Mouse (Mus musculus): ENCODE measurements around the gene Rpl6. TPM values are rescaled to one million over a fixed set of nuclear protein-coding genes. Genes with fewer than 3 reads are reported as not detected.

Gene Rpl6
- polyA plus RNA-seq, 1 experiment, result 2,082 TPM

GRCm38 (mm10) chr5:121230811-121231210, 26.5 kb downstream of the Rpl6 start:
- no peak for TF ChIP-seq CTCF (IDR thresholded peaks at IDR 0.05; ENCODE audit: low read depth, low read length)
- TF ChIP-seq POLR2A (IDR thresholded peaks at IDR 0.05; ENCODE audit: insufficient read depth, low read length), result no peak
- no peak for TF ChIP-seq EP300 (IDR thresholded peaks at IDR 0.05; ENCODE audit: insufficient read depth, low read depth, low read length)
- no peaks in the 10 kb centered on the region for H3K27me3 ChIP-seq (ENCODE audit: control insufficient read depth, insufficient read depth, low read length, poor library complexity, severe bottlenecking)
- H3K4me1 ChIP-seq (ENCODE audit: control insufficient read depth, insufficient read depth, low read length), result no peaks in the 10 kb centered on the region
- H3K27ac ChIP-seq (ENCODE audit: insufficient read depth, low read length), result no peak overlapping the region
- no peaks in the 10 kb centered on the region; the same call in 1 of the 2 replicates for H3K9me3 ChIP-seq (replicated peaks; ENCODE audit: control insufficient read depth, insufficient read depth, low read length, poor library complexity, severe bottlenecking)
- no peaks in the 10 kb centered on the region for H3K36me3 ChIP-seq (ENCODE audit: control insufficient read depth, insufficient read depth, low read length, poor library complexity, severe bottlenecking)
- no peak overlapping the region for H3K4me3 ChIP-seq (ENCODE audit: low read depth, low read length)
- no peak overlapping the region for H3K9ac ChIP-seq (ENCODE audit: low read depth, poor library complexity, severe bottlenecking)

GRCm38 (mm10) chr5:121232789-121233188, 28.5 kb downstream of the Rpl6 start:
- Histone ChIP-seq H3K4me3 (ENCODE audit: low read depth, low read length) (no peak overlapping the region), H3K9me3 (replicated peaks; ENCODE audit: control insufficient read depth, insufficient read depth, low read length, poor library complexity, severe bottlenecking) (no peaks in the 10 kb centered on the region; the same call in 1 of the 2 replicates), H3K27me3 (ENCODE audit: control insufficient read depth, insufficient read depth, low read length, poor library complexity, severe bottlenecking) (no peaks in the 10 kb centered on the region), H3K4me1 (ENCODE audit: control insufficient read depth, insufficient read depth, low read length) (no peaks in the 10 kb centered on the region), H3K27ac (ENCODE audit: insufficient read depth, low read length) (no peak overlapping the region), H3K9ac (ENCODE audit: low read depth, poor library complexity, severe bottlenecking) (no peak overlapping the region), H3K36me3 (ENCODE audit: control insufficient read depth, insufficient read depth, low read length, poor library complexity, severe bottlenecking) (no peaks in the 10 kb centered on the region)
- TF ChIP-seq CTCF (IDR thresholded peaks at IDR 0.05; ENCODE audit: low read depth, low read length) (no peak), POLR2A (IDR thresholded peaks at IDR 0.05; ENCODE audit: insufficient read depth, low read length) (no peak), EP300 (IDR thresholded peaks at IDR 0.05; ENCODE audit: insufficient read depth, low read depth, low read length) (no peak)

GRCm38 (mm10) chr5:121233726-121234125, 29.4 kb downstream of the Rpl6 start:
- no peak overlapping the region for H3K4me3 ChIP-seq (ENCODE audit: low read depth, low read length)
- no peaks in the 10 kb centered on the region for H3K36me3 ChIP-seq (ENCODE audit: control insufficient read depth, insufficient read depth, low read length, poor library complexity, severe bottlenecking)
- no peak overlapping the region for H3K9ac ChIP-seq (ENCODE audit: low read depth, poor library complexity, severe bottlenecking)
- TF ChIP-seq CTCF (IDR thresholded peaks at IDR 0.05; ENCODE audit: low read depth, low read length) (no peak), POLR2A (IDR thresholded peaks at IDR 0.05; ENCODE audit: insufficient read depth, low read length) (no peak), EP300 (IDR thresholded peaks at IDR 0.05; ENCODE audit: insufficient read depth, low read depth, low read length) (no peak)
- no peaks in the 10 kb centered on the region for H3K27me3 ChIP-seq (ENCODE audit: control insufficient read depth, insufficient read depth, low read length, poor library complexity, severe bottlenecking)
- H3K4me1 ChIP-seq (ENCODE audit: control insufficient read depth, insufficient read depth, low read length), result no peaks in the 10 kb centered on the region
- no peak overlapping the region for H3K27ac ChIP-seq (ENCODE audit: insufficient read depth, low read length)
- no peaks in the 10 kb centered on the region; the same call in 1 of the 2 replicates for H3K9me3 ChIP-seq (replicated peaks; ENCODE audit: control insufficient read depth, insufficient read depth, low read length, poor library complexity, severe bottlenecking)

GRCm38 (mm10) chr5:121236171-121236570, 31.9 kb downstream of the Rpl6 start:
- TF ChIP-seq EP300 (IDR thresholded peaks at IDR 0.05; ENCODE audit: insufficient read depth, low read depth, low read length), result no peak
- no peak for TF ChIP-seq POLR2A (IDR thresholded peaks at IDR 0.05; ENCODE audit: insufficient read depth, low read length)
- TF ChIP-seq CTCF (IDR thresholded peaks at IDR 0.05; ENCODE audit: low read depth, low read length), result no peak
- H3K9ac ChIP-seq (ENCODE audit: low read depth, poor library complexity, severe bottlenecking), result no peak overlapping the region
- H3K4me3 ChIP-seq (ENCODE audit: low read depth, low read length), result no peak overlapping the region
- H3K27ac ChIP-seq (ENCODE audit: insufficient read depth, low read length), result no peak overlapping the region
- H3K27me3 ChIP-seq (ENCODE audit: control insufficient read depth, insufficient read depth, low read length, poor library complexity, severe bottlenecking), result no peaks in the 10 kb centered on the region
- no peaks in the 10 kb centered on the region; the same call in 1 of the 2 replicates for H3K9me3 ChIP-seq (replicated peaks; ENCODE audit: control insufficient read depth, insufficient read depth, low read length, poor library complexity, severe bottlenecking)
- H3K4me1 ChIP-seq (ENCODE audit: control insufficient read depth, insufficient read depth, low read length), result no peaks in the 10 kb centered on the region
- no peaks in the 10 kb centered on the region for H3K36me3 ChIP-seq (ENCODE audit: control insufficient read depth, insufficient read depth, low read length, poor library complexity, severe bottlenecking)

GRCm38 (mm10) chr5:121238208-121238607, 33.9 kb downstream of the Rpl6 start:
- Histone ChIP-seq H3K4me3 (ENCODE audit: low read depth, low read length) (no peak overlapping the region), H3K27ac (ENCODE audit: insufficient read depth, low read length) (no peak overlapping the region), H3K9ac (ENCODE audit: low read depth, poor library complexity, severe bottlenecking) (no peak overlapping the region), H3K36me3 (ENCODE audit: control insufficient read depth, insufficient read depth, low read length, poor library complexity, severe bottlenecking) (no peaks in the 10 kb centered on the region), H3K27me3 (ENCODE audit: control insufficient read depth, insufficient read depth, low read length, poor library complexity, severe bottlenecking) (no peaks in the 10 kb centered on the region), H3K4me1 (ENCODE audit: control insufficient read depth, insufficient read depth, low read length) (no peaks in the 10 kb centered on the region), H3K9me3 (replicated peaks; ENCODE audit: control insufficient read depth, insufficient read depth, low read length, poor library complexity, severe bottlenecking) (no peaks in the 10 kb centered on the region)
- TF ChIP-seq CTCF (IDR thresholded peaks at IDR 0.05; ENCODE audit: low read depth, low read length) (no peak), POLR2A (IDR thresholded peaks at IDR 0.05; ENCODE audit: insufficient read depth, low read length) (no peak), EP300 (IDR thresholded peaks at IDR 0.05; ENCODE audit: insufficient read depth, low read depth, low read length) (no peak)

GRCm38 (mm10) chr5:121239846-121240245, 35.6 kb downstream of the Rpl6 start:
- no peaks in the 10 kb centered on the region for H3K4me1 ChIP-seq (ENCODE audit: control insufficient read depth, insufficient read depth, low read length)
- no peaks in the 10 kb centered on the region for H3K9me3 ChIP-seq (replicated peaks; ENCODE audit: control insufficient read depth, insufficient read depth, low read length, poor library complexity, severe bottlenecking)
- H3K36me3 ChIP-seq (ENCODE audit: control insufficient read depth, insufficient read depth, low read length, poor library complexity, severe bottlenecking), result no peaks in the 10 kb centered on the region
- H3K27me3 ChIP-seq (ENCODE audit: control insufficient read depth, insufficient read depth, low read length, poor library complexity, severe bottlenecking), result no peaks in the 10 kb centered on the region
- no peak for TF ChIP-seq CTCF (IDR thresholded peaks at IDR 0.05; ENCODE audit: low read depth, low read length)
- TF ChIP-seq EP300 (IDR thresholded peaks at IDR 0.05; ENCODE audit: insufficient read depth, low read depth, low read length), result no peak
- no peak for TF ChIP-seq POLR2A (IDR thresholded peaks at IDR 0.05; ENCODE audit: insufficient read depth, low read length)
- H3K27ac ChIP-seq (ENCODE audit: insufficient read depth, low read length), result no peak overlapping the region
- H3K4me3 ChIP-seq (ENCODE audit: low read depth, low read length), result no peak overlapping the region
- no peak overlapping the region for H3K9ac ChIP-seq (ENCODE audit: low read depth, poor library complexity, severe bottlenecking)
